Mouse (Mus musculus) heart, embryonic 12.5 days (tissue): ENCODE results near the gene Atp9a. TPM values are rescaled to one million over a fixed set of nuclear protein-coding genes. Genes with fewer than 3 reads are reported as not detected.

Experiments used
- ATAC-seq: fragments of 200-750 bp; cut with Nextera tagmentation; 2 replicates; pipeline ENCODE4 v1.8.0; 2017; ENCODE audit warnings: moderate TSS enrichment, moderate library complexity; ENCODE audit not compliant: insufficient number of reproducible peaks, low FRiP score
- H3K27ac ChIP-seq: fragments of 300-500 bp; sonication (generic); 2 replicates; pipeline ENCODE4 v1.5.1; 2016; ENCODE audit warnings: mild to moderate bottlenecking, moderate library complexity; ENCODE audit not compliant: poor library complexity, severe bottlenecking
- H3K27me3 ChIP-seq: fragments of 300-500 bp; sonication (generic); replicated peaks from 2 replicates; pipeline ENCODE4 v1.6.1; 2016; ENCODE audit warnings: mild to moderate bottlenecking, moderate library complexity
- H3K36me3 ChIP-seq: fragments of 300-500 bp; sonication (generic); 2 replicates; pipeline ENCODE4 v1.6.1; 2016; ENCODE audit warnings: mild to moderate bottlenecking, moderate library complexity
- H3K4me1 ChIP-seq: fragments of 300-500 bp; sonication (generic); replicated peaks from 2 replicates; pipeline ENCODE4 v1.6.1; 2016; ENCODE audit warnings: mild to moderate bottlenecking
- H3K4me2 ChIP-seq: fragments of 300-500 bp; sonication (generic); 2 replicates; pipeline ENCODE4 v1.6.1; 2016; ENCODE audit warnings: mild to moderate bottlenecking, moderate library complexity
- H3K4me3 ChIP-seq: fragments of 300-500 bp; sonication (generic); 2 replicates; pipeline ENCODE4 v1.5.1; 2016; ENCODE audit warnings: mild to moderate bottlenecking
- H3K9ac ChIP-seq: fragments of 300-500 bp; sonication (generic); 2 replicates; pipeline ENCODE4 v1.6.1; 2016; ENCODE audit warnings: mild to moderate bottlenecking, moderate library complexity
- H3K9me3 ChIP-seq: fragments of 300-500 bp; sonication (generic); replicated peaks from 2 replicates; pipeline ENCODE4 v1.6.1; 2016; ENCODE audit warnings: mild to moderate bottlenecking, moderate library complexity
- WGBS: fragments of 180-500 bp; shearing (Covaris S2); methylation state at CpG from one replicate; pipeline ENCODE4 v1.1.7; 2016; 5-methylcytosine and 5-hydroxymethylcytosine counted together
- microRNA-seq: library from miRNA; unstranded; fragments of <30 nt; microRNA quantifications from one replicate; pipeline ENCODE4, GENCODE M21; 2017
- polyA plus RNA-seq: library from polyadenylated mRNA; unstranded; fragments of >200 nt; fragmentation: Nextera tagmentation; extraction: Ambion mirVana; gene quantifications from 2 replicates; pipeline ENCODE4 v1.2.1, GENCODE M21; 2016

Gene Atp9a
- polyA plus RNA-seq, 1 experiment from 2014 or later = 16.1 TPM

- no peak for ATAC-seq
- WGBS = 85% methylated on average over 8 of the region's 8 CpGs
- Histone ChIP-seq H3K27ac (peak overlapping the region; percentile 60; the same call in 1 of the 2 replicates), H3K4me2 (no peak overlapping the region), H3K36me3 (no peaks in the 10 kb centered on the region), H3K9ac (peak overlapping the region; percentile 59; the same call in 1 of the 2 replicates), H3K4me3 (no peak overlapping the region), H3K27me3 (peaks cover 19% of the 10 kb centered on the region; the same call in 1 of the 2 replicates), H3K9me3 (no peaks in the 10 kb centered on the region), H3K4me1 (peaks cover 86% of the 10 kb centered on the region)
Measured at GRCm38 (mm10) chr2:168587159-168587558, 155.1 kb downstream of the Atp9a start.

GRCm38 (mm10) chr2:168586512-168586911 is 155.7 kb downstream of the Atp9a start:
- no peak overlapping the region for H3K4me3 ChIP-seq
- ATAC-seq = no peak
- peaks cover 88% of the 10 kb centered on the region for H3K4me1 ChIP-seq
- no peaks in the 10 kb centered on the region for H3K36me3 ChIP-seq
- no peak overlapping the region for H3K9ac ChIP-seq
- WGBS = 68% methylated on average over 12 of the region's 12 CpGs
- peak overlapping the region; percentile 95 for H3K27ac ChIP-seq
- no peak overlapping the region for H3K4me2 ChIP-seq
- peaks cover 14% of the 10 kb centered on the region; the same call in 1 of the 2 replicates for H3K27me3 ChIP-seq
- no peaks in the 10 kb centered on the region for H3K9me3 ChIP-seq

- Histone ChIP-seq H3K9ac (peak overlapping the region; percentile 62; the same call in 1 of the 2 replicates), H3K4me1 (peaks cover 89% of the 10 kb centered on the region), H3K36me3 (no peaks in the 10 kb centered on the region), H3K4me3 (no peak overlapping the region), H3K27ac (peak overlapping the region; percentile 95), H3K9me3 (no peaks in the 10 kb centered on the region), H3K4me2 (peak overlapping the region; percentile 38; the same call in 1 of the 2 replicates), H3K27me3 (0 out of 2 replicates have a peak, but pooled peaks cover 3% of the 10 kb centered on the region)
- WGBS = 50% methylated on average over 6 of the region's 6 CpGs
- peak; percentile 30; the same call in 1 of the 2 replicates for ATAC-seq
Measured at GRCm38 (mm10) chr2:168584857-168585256, 157.4 kb downstream of the Atp9a start.

Small RNA genes lying within 50 kb of the gene (microRNA-seq; reads per million reads assigned to microRNA genes)
- gene Mir7004 = 0.71 reads per million

Other genes with a start within 250 kb of the Atp9a start
- 9.9 and 12.5 TPM in 2 replicates for gene Nfatc2, start 140.8 kb downstream of the Atp9a start, polyA plus RNA-seq
- 3.9 and 5.4 TPM in 2 replicates for gene Sall4, start 25.5 kb upstream of the Atp9a start, polyA plus RNA-seq
- gene Zfp64, start 213.2 kb upstream of the Atp9a start, polyA plus RNA-seq = 20.8 and 21.0 TPM in 2 replicates